Mouse (Mus musculus): ENCODE data around the gene Anxa4. TPM values are rescaled to one million over a fixed set of nuclear protein-coding genes. Genes with fewer than 3 reads are reported as not detected.
A peak's percentile ranks its signal among the peaks of the same experiment; 100 is the strongest.

Gene Anxa4
- polyA plus RNA-seq, 1 experiment from 2014 or later, result 149 TPM

- Histone ChIP-seq H3K4me2 (ENCODE audit: low read depth, low read length) (no peak overlapping the region), H3K9me3 (ENCODE audit: control insufficient read depth, low read length) (no peaks in the 10 kb centered on the region), H3K9ac (ENCODE audit: low read length) (no peak overlapping the region), H3K36me3 (ENCODE audit: control insufficient read depth, insufficient read depth, low read length) (no peaks in the 10 kb centered on the region), H3K4me3 (ENCODE audit: low read length) (no peak overlapping the region), H3K27ac (ENCODE audit: low read length) (no peak overlapping the region), H3K4me1 (replicated peaks; ENCODE audit: control insufficient read depth, insufficient read depth, low read length) (0 out of 2 replicates have a peak, but pooled peaks cover 6% of the 10 kb centered on the region), H3K27me3 (ENCODE audit: control insufficient read depth, insufficient read depth, low read depth, low read length) (no peaks in the 10 kb centered on the region)
- no peak for ATAC-seq (ENCODE audit: low read depth)
- WGBS, result 48% methylated on average over 4 of the region's 4 CpGs
These were observed 19.5 kb upstream of the Anxa4 start for GRCm38 (mm10) chr6:86812919-86813318.

GRCm38 (mm10) chr6:86806455-86807086, 13.2 kb upstream of the Anxa4 start:
- Histone ChIP-seq H3K9ac (ENCODE audit: low read length) (no peak overlapping the region), H3K36me3 (ENCODE audit: control insufficient read depth, insufficient read depth, low read length) (no peaks in the 10 kb centered on the region), H3K9me3 (ENCODE audit: control insufficient read depth, low read length) (no peaks in the 10 kb centered on the region), H3K27ac (ENCODE audit: low read length) (no peak overlapping the region), H3K4me3 (ENCODE audit: low read length) (no peak overlapping the region), H3K4me1 (replicated peaks; ENCODE audit: control insufficient read depth, insufficient read depth, low read length) (0 out of 2 replicates have a peak, but pooled peaks cover 6% of the 10 kb centered on the region), H3K4me2 (ENCODE audit: low read depth, low read length) (no peak overlapping the region), H3K27me3 (ENCODE audit: control insufficient read depth, insufficient read depth, low read depth, low read length) (no peaks in the 10 kb centered on the region)
- no peak for ATAC-seq (ENCODE audit: low read depth)
- 1% methylated on average over 5 of the region's 5 CpGs for WGBS

GRCm38 (mm10) chr6:86804646-86805045, 11.3 kb upstream of the Anxa4 start:
- no peak for ATAC-seq (ENCODE audit: low read depth)
- WGBS, result 70% methylated on average over 3 of the region's 3 CpGs
- H3K4me2 ChIP-seq (ENCODE audit: low read depth, low read length), result no peak overlapping the region

GRCm38 (mm10) chr6:86801431-86801830, 8.0 kb upstream of the Anxa4 start:
- H3K36me3 ChIP-seq (ENCODE audit: control insufficient read depth, insufficient read depth, low read length), result no peaks in the 10 kb centered on the region
- H3K27ac ChIP-seq (ENCODE audit: low read length), result no peak overlapping the region
- no peaks in the 10 kb centered on the region for H3K9me3 ChIP-seq (ENCODE audit: control insufficient read depth, low read length)
- no peak overlapping the region for H3K9ac ChIP-seq (ENCODE audit: low read length)
- H3K4me1 ChIP-seq (replicated peaks; ENCODE audit: control insufficient read depth, insufficient read depth, low read length), result no peaks in the 10 kb centered on the region
- no peak for ATAC-seq (ENCODE audit: low read depth)
- H3K27me3 ChIP-seq (ENCODE audit: control insufficient read depth, insufficient read depth, low read depth, low read length), result no peaks in the 10 kb centered on the region
- H3K4me3 ChIP-seq (ENCODE audit: low read length), result no peak overlapping the region
- 41% methylated on average over 11 of the region's 11 CpGs for WGBS
- no peak overlapping the region for H3K4me2 ChIP-seq (ENCODE audit: low read depth, low read length)

More at GRCm38 (mm10) chr6:86804646-86805045, 11.3 kb upstream of the Anxa4 start:
- no peaks in the 10 kb centered on the region for H3K27me3 ChIP-seq (ENCODE audit: control insufficient read depth, insufficient read depth, low read depth, low read length)
- no peaks in the 10 kb centered on the region for H3K36me3 ChIP-seq (ENCODE audit: control insufficient read depth, insufficient read depth, low read length)
- no peak overlapping the region for H3K27ac ChIP-seq (ENCODE audit: low read length)
- H3K4me1 ChIP-seq (replicated peaks; ENCODE audit: control insufficient read depth, insufficient read depth, low read length), result 0 out of 2 replicates have a peak, but pooled peaks cover 2% of the 10 kb centered on the region
- no peaks in the 10 kb centered on the region for H3K9me3 ChIP-seq (ENCODE audit: control insufficient read depth, low read length)
- H3K9ac ChIP-seq (ENCODE audit: low read length), result no peak overlapping the region
- no peak overlapping the region for H3K4me3 ChIP-seq (ENCODE audit: low read length)

GRCm38 (mm10) chr6:86800467-86800866, 7.1 kb upstream of the Anxa4 start:
- H3K27ac ChIP-seq (ENCODE audit: low read length), result no peak overlapping the region
- H3K4me3 ChIP-seq (ENCODE audit: low read length), result no peak overlapping the region
- no peaks in the 10 kb centered on the region for H3K4me1 ChIP-seq (replicated peaks; ENCODE audit: control insufficient read depth, insufficient read depth, low read length)
- no peak overlapping the region for H3K4me2 ChIP-seq (ENCODE audit: low read depth, low read length)
- H3K36me3 ChIP-seq (ENCODE audit: control insufficient read depth, insufficient read depth, low read length), result no peaks in the 10 kb centered on the region
- no peak overlapping the region for H3K9ac ChIP-seq (ENCODE audit: low read length)
- no peaks in the 10 kb centered on the region for H3K9me3 ChIP-seq (ENCODE audit: control insufficient read depth, low read length)
- WGBS, result 87% methylated on average over 3 of the region's 3 CpGs
- ATAC-seq (ENCODE audit: low read depth), result no peak
- H3K27me3 ChIP-seq (ENCODE audit: control insufficient read depth, insufficient read depth, low read depth, low read length), result no peaks in the 10 kb centered on the region

GRCm38 (mm10) chr6:86797455-86797854, 4.1 kb upstream of the Anxa4 start:
- Histone ChIP-seq H3K27ac (ENCODE audit: low read length) (no peak overlapping the region; the same call in 1 of the 2 replicates), H3K27me3 (ENCODE audit: control insufficient read depth, insufficient read depth, low read depth, low read length) (no peaks in the 10 kb centered on the region), H3K9ac (ENCODE audit: low read length) (no peak overlapping the region), H3K9me3 (ENCODE audit: control insufficient read depth, low read length) (no peaks in the 10 kb centered on the region), H3K4me3 (ENCODE audit: low read length) (no peak overlapping the region), H3K4me2 (ENCODE audit: low read depth, low read length) (no peak overlapping the region), H3K4me1 (replicated peaks; ENCODE audit: control insufficient read depth, insufficient read depth, low read length) (peaks cover 4% of the 10 kb centered on the region; the same call in 1 of the 2 replicates), H3K36me3 (ENCODE audit: control insufficient read depth, insufficient read depth, low read length) (no peaks in the 10 kb centered on the region)
- ATAC-seq (ENCODE audit: low read depth), result peak; percentile 64; the same call in 1 of the 2 replicates
- 43% methylated on average over 4 of the region's 4 CpGs for WGBS

GRCm38 (mm10) chr6:86793957-86794356, 573 bp upstream of the Anxa4 start:
- Histone ChIP-seq H3K36me3 (ENCODE audit: control insufficient read depth, insufficient read depth, low read length) (no peaks in the 10 kb centered on the region), H3K4me2 (ENCODE audit: low read depth, low read length) (peak overlapping the region; percentile 96), H3K4me3 (ENCODE audit: low read length) (peak overlapping the region; percentile 87), H3K4me1 (replicated peaks; ENCODE audit: control insufficient read depth, insufficient read depth, low read length) (peaks cover 15% of the 10 kb centered on the region; the same call in 1 of the 2 replicates), H3K9me3 (ENCODE audit: control insufficient read depth, low read length) (no peaks in the 10 kb centered on the region), H3K9ac (ENCODE audit: low read length) (peak overlapping the region; percentile 84), H3K27ac (ENCODE audit: low read length) (0 out of 2 replicates have a peak overlapping the region, but pooled peaks have one; percentile 51), H3K27me3 (ENCODE audit: control insufficient read depth, insufficient read depth, low read depth, low read length) (no peaks in the 10 kb centered on the region)
- ATAC-seq (ENCODE audit: low read depth), result no peak
- WGBS, result 54% methylated on average over 5 of the region's 5 CpGs

DNA sequence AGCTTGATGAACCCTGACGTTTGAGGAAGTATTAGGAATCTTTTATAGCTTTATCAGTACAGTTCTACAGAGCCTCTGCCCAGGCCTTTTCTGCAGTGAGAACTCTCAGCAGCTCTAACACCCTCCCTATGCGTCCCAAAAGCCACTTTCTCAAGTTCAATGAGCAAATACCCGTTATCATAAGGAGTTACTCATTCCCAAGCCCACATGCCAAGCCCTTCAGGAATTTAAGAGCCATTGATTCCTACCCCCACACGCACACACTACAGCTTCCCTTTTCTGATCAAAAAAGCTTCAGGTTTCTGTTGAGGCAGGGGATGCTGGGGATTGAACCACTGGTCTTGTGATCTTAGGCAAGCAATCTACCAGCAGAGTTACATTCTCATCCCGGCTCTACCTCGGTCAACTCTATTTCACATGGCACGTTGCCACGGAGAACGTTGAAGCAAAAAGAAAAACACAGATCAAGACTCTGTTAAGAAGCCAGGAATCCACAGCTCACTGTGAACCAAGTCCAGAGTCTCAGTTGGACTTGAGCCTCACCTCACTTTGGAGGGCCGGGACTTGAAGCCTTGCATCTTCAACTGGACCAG, 2.9 kb downstream of the Anxa4 start:
- Histone ChIP-seq H3K4me3 (ENCODE audit: low read length) (no peak overlapping the region), H3K9ac (ENCODE audit: low read length) (no peak overlapping the region), H3K27ac (ENCODE audit: low read length) (peak overlapping the region; percentile 74), H3K36me3 (ENCODE audit: control insufficient read depth, insufficient read depth, low read length) (no peaks in the 10 kb centered on the region), H3K4me1 (replicated peaks; ENCODE audit: control insufficient read depth, insufficient read depth, low read length) (peaks cover 20% of the 10 kb centered on the region; the same call in 1 of the 2 replicates), H3K27me3 (ENCODE audit: control insufficient read depth, insufficient read depth, low read depth, low read length) (no peaks in the 10 kb centered on the region), H3K4me2 (ENCODE audit: low read depth, low read length) (no peak overlapping the region), H3K9me3 (ENCODE audit: control insufficient read depth, low read length) (no peaks in the 10 kb centered on the region)
- ATAC-seq (ENCODE audit: low read depth), result peak; percentile 23
- 51% methylated on average over 10 of the region's 10 CpGs for WGBS

- H3K4me1 ChIP-seq (replicated peaks; ENCODE audit: control insufficient read depth, insufficient read depth, low read length), result peaks cover 20% of the 10 kb centered on the region; the same call in 1 of the 2 replicates
- H3K27me3 ChIP-seq (ENCODE audit: control insufficient read depth, insufficient read depth, low read depth, low read length), result no peaks in the 10 kb centered on the region
- peak overlapping the region; percentile 38 for H3K27ac ChIP-seq (ENCODE audit: low read length)
- ATAC-seq (ENCODE audit: low read depth), result peak; percentile 47
- H3K4me2 ChIP-seq (ENCODE audit: low read depth, low read length), result no peak overlapping the region
- no peaks in the 10 kb centered on the region for H3K36me3 ChIP-seq (ENCODE audit: control insufficient read depth, insufficient read depth, low read length)
- WGBS, result 51% methylated on average over 4 of the region's 4 CpGs
- H3K9me3 ChIP-seq (ENCODE audit: control insufficient read depth, low read length), result no peaks in the 10 kb centered on the region
- H3K9ac ChIP-seq (ENCODE audit: low read length), result no peak overlapping the region
- no peak overlapping the region for H3K4me3 ChIP-seq (ENCODE audit: low read length)
These were observed 5.1 kb downstream of the Anxa4 start for GRCm38 (mm10) chr6:86788242-86788641.

Measured in lung, embryonic 16.5 days (tissue).